Mouse (Mus musculus): Measurements from ENCODE around the gene Blvrb. TPM values are rescaled to one million over a fixed set of nuclear protein-coding genes. Genes with fewer than 3 reads are reported as not detected.

The Blvrb gene
- polyA plus RNA-seq, 1 experiment from 2014 or later = 15.1 TPM

DNA sequence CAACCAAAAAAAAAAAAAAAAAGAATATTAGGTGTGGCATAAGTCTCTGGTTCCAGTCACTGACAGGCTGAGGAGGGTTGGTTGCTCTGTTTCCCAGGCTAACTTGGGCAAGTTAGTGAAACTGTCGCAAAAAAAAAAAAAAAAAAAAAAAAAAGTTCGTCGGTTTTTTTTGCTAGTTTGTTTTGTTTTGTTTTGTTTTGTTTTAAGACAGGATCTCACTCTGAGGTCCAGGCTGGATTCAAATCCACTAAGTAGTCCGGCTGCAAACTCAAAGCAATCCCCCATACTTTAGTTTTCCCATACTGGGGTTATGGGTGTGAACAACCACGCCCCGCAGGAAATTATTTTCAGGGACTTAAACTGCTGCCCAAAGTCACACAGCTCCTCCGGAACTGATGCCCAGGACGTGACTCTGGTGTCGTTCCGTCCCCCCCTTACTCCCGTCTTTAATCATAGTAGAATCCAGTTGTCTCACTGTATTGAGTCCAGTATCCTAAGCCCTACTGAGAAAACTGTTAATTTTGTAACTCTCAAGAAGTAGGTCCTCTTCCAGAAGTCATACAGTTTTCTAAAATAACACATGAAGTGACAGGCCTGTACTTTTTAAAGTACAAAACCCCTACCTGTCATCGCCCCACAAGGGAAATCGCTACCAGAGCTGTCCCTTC, 38.5 kb downstream of the Blvrb start:
- Histone ChIP-seq H3K27me3 (ENCODE audit: control insufficient read depth, insufficient read depth, low read depth, low read length) (no peaks in the 10 kb centered on the region), H3K36me3 (ENCODE audit: control insufficient read depth, insufficient read depth, low read length) (no peaks in the 10 kb centered on the region), H3K9me3 (replicated peaks; ENCODE audit: control insufficient read depth, low read length, poor library complexity, severe bottlenecking) (no peaks in the 10 kb centered on the region), H3K4me1 (ENCODE audit: control insufficient read depth, insufficient read depth, low read length) (peaks cover 11% of the 10 kb centered on the region), H3K27ac (ENCODE audit: low read length) (no peak overlapping the region; the same call in 1 of the 2 replicates), H3K4me3 (ENCODE audit: low read depth, low read length) (peak overlapping the region; percentile 62), H3K9ac (ENCODE audit: low read depth, low read length) (peak overlapping the region; percentile 76; the same call in 1 of the 2 replicates), H3K4me2 (ENCODE audit: low read length) (peak overlapping the region; percentile 52)
- peak; percentile 38; the same call in 1 of the 2 replicates for ATAC-seq
- WGBS = 3% methylated on average over 13 of the region's 13 CpGs

- Histone ChIP-seq H3K9me3 (replicated peaks; ENCODE audit: control insufficient read depth, low read length, poor library complexity, severe bottlenecking) (no peaks in the 10 kb centered on the region), H3K27me3 (ENCODE audit: control insufficient read depth, insufficient read depth, low read depth, low read length) (no peaks in the 10 kb centered on the region), H3K27ac (ENCODE audit: low read length) (peak within 1 kb of the TSS; percentile 90), H3K36me3 (ENCODE audit: control insufficient read depth, insufficient read depth, low read length) (no peaks in the 10 kb centered on the region), H3K4me2 (ENCODE audit: low read length) (peak within 1 kb of the TSS; percentile 52), H3K4me1 (ENCODE audit: control insufficient read depth, insufficient read depth, low read length) (peaks cover 5% of the 10 kb centered on the region), H3K4me3 (ENCODE audit: low read depth, low read length) (peak within 1 kb of the TSS; percentile 62), H3K9ac (ENCODE audit: low read depth, low read length) (peak within 1 kb of the TSS; percentile 76)
- WGBS = under 1% methylated on average over 67 of the region's 80 CpGs
- peak; percentile 98 for ATAC-seq
Observed at GRCm38 (mm10) chr7:27486770-27487697, 39.3 kb downstream of the Blvrb start, which contains the start of gene Sertad1. Sertad1 (plus strand) TSS chr7:27486910.

- no peaks in the 10 kb centered on the region for H3K36me3 ChIP-seq (ENCODE audit: control insufficient read depth, insufficient read depth, low read length)
- peak overlapping the region; percentile 52 for H3K4me2 ChIP-seq (ENCODE audit: low read length)
- H3K9ac ChIP-seq (ENCODE audit: low read depth, low read length) = peak overlapping the region; percentile 76
- 2% methylated on average over 13 of the region's 13 CpGs for WGBS
- H3K4me1 ChIP-seq (ENCODE audit: control insufficient read depth, insufficient read depth, low read length) = peaks cover 5% of the 10 kb centered on the region
- no peak for ATAC-seq
- H3K27me3 ChIP-seq (ENCODE audit: control insufficient read depth, insufficient read depth, low read depth, low read length) = no peaks in the 10 kb centered on the region
- H3K4me3 ChIP-seq (ENCODE audit: low read depth, low read length) = peak overlapping the region; percentile 62
- H3K9me3 ChIP-seq (replicated peaks; ENCODE audit: control insufficient read depth, low read length, poor library complexity, severe bottlenecking) = no peaks in the 10 kb centered on the region
- H3K27ac ChIP-seq (ENCODE audit: low read length) = peak overlapping the region; percentile 90
Observed at GRCm38 (mm10) chr7:27487740-27488268, 40.0 kb downstream of the Blvrb start.

DNA sequence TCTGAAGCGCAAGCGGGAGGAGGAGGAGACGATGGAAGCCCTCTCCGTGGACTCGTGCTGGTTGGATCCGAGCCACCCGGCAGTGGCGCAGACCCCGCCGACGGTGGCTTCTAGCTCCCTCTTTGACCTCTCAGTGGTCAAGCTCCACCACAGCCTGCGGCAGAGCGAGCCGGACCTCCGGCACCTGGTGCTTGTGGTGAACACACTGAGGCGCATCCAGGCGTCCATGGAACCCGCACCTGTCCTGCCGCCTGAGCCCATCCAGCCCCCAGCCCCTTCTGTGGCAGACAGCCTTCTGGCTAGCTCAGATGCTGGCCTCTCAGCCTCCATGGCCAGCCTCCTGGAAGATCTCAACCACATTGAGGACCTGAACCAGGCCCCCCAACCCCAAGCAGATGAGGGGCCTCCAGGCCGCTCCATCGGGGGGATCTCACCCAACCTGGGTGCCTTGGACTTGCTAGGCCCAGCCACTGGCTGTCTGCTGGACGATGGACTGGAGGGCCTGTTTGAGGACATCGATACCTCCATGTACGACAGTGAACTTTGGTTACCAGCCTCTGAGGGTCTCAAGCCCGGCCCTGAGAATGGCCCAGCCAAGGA, 41.6 kb downstream of the Blvrb start:
- H3K36me3 ChIP-seq (ENCODE audit: control insufficient read depth, insufficient read depth, low read length) = no peaks in the 10 kb centered on the region
- ATAC-seq = no peak
- no peak overlapping the region for H3K27ac ChIP-seq (ENCODE audit: low read length)
- no peaks in the 10 kb centered on the region for H3K9me3 ChIP-seq (replicated peaks; ENCODE audit: control insufficient read depth, low read length, poor library complexity, severe bottlenecking)
- H3K4me3 ChIP-seq (ENCODE audit: low read depth, low read length) = no peak overlapping the region
- H3K4me1 ChIP-seq (ENCODE audit: control insufficient read depth, insufficient read depth, low read length) = peaks cover 5% of the 10 kb centered on the region
- H3K4me2 ChIP-seq (ENCODE audit: low read length) = no peak overlapping the region
- 91% methylated on average over 23 of the region's 25 CpGs for WGBS
- H3K9ac ChIP-seq (ENCODE audit: low read depth, low read length) = no peak overlapping the region; the same call in 1 of the 2 replicates
- H3K27me3 ChIP-seq (ENCODE audit: control insufficient read depth, insufficient read depth, low read depth, low read length) = no peaks in the 10 kb centered on the region

DNA sequence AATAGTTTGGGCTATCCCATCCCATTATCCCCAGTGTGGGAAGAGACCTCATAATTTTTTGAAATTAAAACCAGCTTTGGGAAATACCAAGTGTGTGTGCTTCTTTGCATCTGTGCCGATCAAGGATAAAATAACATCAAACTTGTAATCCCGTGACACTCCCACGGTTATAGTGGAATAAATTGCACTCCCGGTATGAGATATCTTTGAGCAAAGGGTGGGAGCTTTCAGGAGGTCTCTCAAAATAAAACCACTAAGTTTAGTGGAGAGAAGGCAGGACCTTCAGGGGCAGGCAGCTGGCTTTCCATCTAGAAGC, 42.4 kb downstream of the Blvrb start:
- Histone ChIP-seq H3K36me3 (ENCODE audit: control insufficient read depth, insufficient read depth, low read length) (no peaks in the 10 kb centered on the region), H3K9ac (ENCODE audit: low read depth, low read length) (peak overlapping the region; percentile 54), H3K27ac (ENCODE audit: low read length) (0 out of 2 replicates have a peak overlapping the region, but pooled peaks have one; percentile 23), H3K9me3 (replicated peaks; ENCODE audit: control insufficient read depth, low read length, poor library complexity, severe bottlenecking) (no peaks in the 10 kb centered on the region), H3K4me2 (ENCODE audit: low read length) (peak overlapping the region; percentile 44), H3K27me3 (ENCODE audit: control insufficient read depth, insufficient read depth, low read depth, low read length) (no peaks in the 10 kb centered on the region), H3K4me3 (ENCODE audit: low read depth, low read length) (peak overlapping the region; percentile 20; the same call in 1 of the 2 replicates), H3K4me1 (ENCODE audit: control insufficient read depth, insufficient read depth, low read length) (peaks cover 5% of the 10 kb centered on the region)
- no peak for ATAC-seq
- WGBS = 45% methylated on average over 4 of the region's 4 CpGs

DNA sequence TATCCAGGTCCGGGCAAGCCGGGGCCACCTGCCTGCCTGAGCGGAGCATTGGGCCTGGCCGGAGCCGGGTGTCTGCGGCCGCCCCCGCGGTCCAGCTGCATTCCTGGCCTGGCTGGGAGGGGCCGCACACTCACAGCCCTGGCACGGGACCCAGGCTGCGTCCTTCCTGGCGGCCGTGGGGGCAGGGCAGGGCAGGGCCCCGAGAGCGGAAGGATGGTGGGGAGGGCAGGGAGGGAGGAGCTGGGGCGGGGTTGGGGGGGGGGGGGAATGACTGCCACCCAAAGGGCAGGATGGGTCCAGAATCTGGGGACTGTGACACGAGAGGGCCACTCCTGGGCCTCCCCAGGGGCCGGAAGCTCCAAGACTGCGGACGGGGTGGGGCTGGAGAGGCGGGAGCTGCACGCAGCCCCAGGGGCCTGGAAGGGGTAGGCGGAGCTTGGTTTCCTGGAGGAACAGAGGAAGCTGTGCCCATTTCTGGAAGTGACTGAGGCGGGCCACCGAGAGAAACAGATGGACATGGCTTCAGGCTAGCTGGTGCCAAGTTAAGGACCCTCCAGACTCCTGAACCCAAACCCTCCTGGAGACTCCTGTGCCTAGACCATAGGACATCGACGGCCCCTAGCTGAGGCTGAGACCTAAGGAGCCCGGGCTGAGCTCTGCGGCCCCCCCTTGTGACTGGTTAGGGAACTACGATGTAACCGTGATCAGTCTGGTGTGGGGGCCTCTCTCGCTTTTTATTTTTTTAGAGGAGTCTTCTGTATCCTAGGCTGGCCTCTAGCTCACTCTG, 43.0 kb downstream of the Blvrb start:
- no peak for ATAC-seq
- peak overlapping the region; percentile 54 for H3K9ac ChIP-seq (ENCODE audit: low read depth, low read length)
- no peaks in the 10 kb centered on the region for H3K27me3 ChIP-seq (ENCODE audit: control insufficient read depth, insufficient read depth, low read depth, low read length)
- 2% methylated on average over 31 of the region's 33 CpGs for WGBS
- peak overlapping the region; percentile 44 for H3K4me2 ChIP-seq (ENCODE audit: low read length)
- 0 out of 2 replicates have a peak overlapping the region, but pooled peaks have one; percentile 23 for H3K27ac ChIP-seq (ENCODE audit: low read length)
- H3K4me1 ChIP-seq (ENCODE audit: control insufficient read depth, insufficient read depth, low read length) = peaks cover 5% of the 10 kb centered on the region
- no peaks in the 10 kb centered on the region for H3K36me3 ChIP-seq (ENCODE audit: control insufficient read depth, insufficient read depth, low read length)
- H3K9me3 ChIP-seq (replicated peaks; ENCODE audit: control insufficient read depth, low read length, poor library complexity, severe bottlenecking) = no peaks in the 10 kb centered on the region
- H3K4me3 ChIP-seq (ENCODE audit: low read depth, low read length) = peak overlapping the region; percentile 20

GRCm38 (mm10) chr7:27491856-27492255, 44.1 kb downstream of the Blvrb start:
- peaks cover 3% of the 10 kb centered on the region for H3K4me1 ChIP-seq (ENCODE audit: control insufficient read depth, insufficient read depth, low read length)
- no peak overlapping the region for H3K27ac ChIP-seq (ENCODE audit: low read length)
- no peak overlapping the region for H3K9ac ChIP-seq (ENCODE audit: low read depth, low read length)
- no peak for ATAC-seq
- no peak overlapping the region for H3K4me2 ChIP-seq (ENCODE audit: low read length)
- H3K9me3 ChIP-seq (replicated peaks; ENCODE audit: control insufficient read depth, low read length, poor library complexity, severe bottlenecking) = no peaks in the 10 kb centered on the region
- no peak overlapping the region for H3K4me3 ChIP-seq (ENCODE audit: low read depth, low read length)
- no peaks in the 10 kb centered on the region for H3K36me3 ChIP-seq (ENCODE audit: control insufficient read depth, insufficient read depth, low read length)
- WGBS = 77% methylated on average over 7 of the region's 7 CpGs
- no peaks in the 10 kb centered on the region for H3K27me3 ChIP-seq (ENCODE audit: control insufficient read depth, insufficient read depth, low read depth, low read length)

DNA sequence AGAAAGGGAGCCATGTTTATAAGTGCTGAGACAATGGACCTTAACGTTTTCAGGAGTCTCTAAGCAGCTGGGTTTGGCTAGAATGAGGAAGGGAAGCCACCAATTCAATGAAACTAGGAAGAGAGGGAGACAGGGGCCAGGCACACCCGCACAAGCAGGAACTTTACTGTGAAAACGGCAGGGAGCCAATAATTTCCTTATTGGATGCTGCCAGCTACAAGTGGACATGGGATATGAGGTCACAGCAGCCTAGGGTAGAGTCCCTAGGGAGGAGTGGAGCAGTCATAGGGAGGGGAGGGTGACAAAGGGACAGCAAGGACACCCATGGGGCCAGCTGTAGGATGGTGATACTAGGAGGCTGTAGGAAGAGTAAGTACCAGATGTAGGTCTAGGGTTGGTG, 45.2 kb downstream of the Blvrb start:
- H3K4me1 ChIP-seq (ENCODE audit: control insufficient read depth, insufficient read depth, low read length) = no peaks in the 10 kb centered on the region
- no peak for ATAC-seq
- H3K9me3 ChIP-seq (replicated peaks; ENCODE audit: control insufficient read depth, low read length, poor library complexity, severe bottlenecking) = no peaks in the 10 kb centered on the region
- no peak overlapping the region for H3K4me2 ChIP-seq (ENCODE audit: low read length)
- no peak overlapping the region for H3K4me3 ChIP-seq (ENCODE audit: low read depth, low read length)
- H3K9ac ChIP-seq (ENCODE audit: low read depth, low read length) = no peak overlapping the region
- H3K27ac ChIP-seq (ENCODE audit: low read length) = no peak overlapping the region
- no peaks in the 10 kb centered on the region for H3K27me3 ChIP-seq (ENCODE audit: control insufficient read depth, insufficient read depth, low read depth, low read length)
- WGBS = 77% methylated on average over 3 of the region's 3 CpGs
- no peaks in the 10 kb centered on the region for H3K36me3 ChIP-seq (ENCODE audit: control insufficient read depth, insufficient read depth, low read length)

All from midbrain, embryonic 16.5 days (tissue).